Mouse (Mus musculus) forebrain, embryonic 11.5 days (tissue): ENCODE data around the gene Dtl. TPM values are rescaled to one million over a fixed set of nuclear protein-coding genes. Genes with fewer than 3 reads are reported as not detected.

Experiments used
- ATAC-seq: fragments of 200-750 bp; cut with Nextera tagmentation; replicated peaks from 2 replicates; pipeline ENCODE4 v1.8.0; 2017; ENCODE audit warnings: moderate TSS enrichment; ENCODE audit not compliant: low FRiP score
- DNase-seq: peaks from one replicate; pipeline ENCODE4 v3.0.0-alpha.2; 2017; ENCODE audit warnings: low spot score
- H3K27ac ChIP-seq: fragments of 300-500 bp; sonication (generic); 2 replicates; pipeline ENCODE4 v1.5.1; 2014; ENCODE audit warnings: low read depth, low read length
- H3K27me3 ChIP-seq: fragments of 300-500 bp; sonication (generic); 2 replicates; pipeline ENCODE4 v1.6.1; 2014; ENCODE audit warnings: mild to moderate bottlenecking, low read length, mixed read lengths; ENCODE audit not compliant: control insufficient read depth, insufficient read depth
- H3K36me3 ChIP-seq: fragments of 300-500 bp; sonication (generic); 2 replicates; pipeline ENCODE4 v1.6.1; 2014; ENCODE audit warnings: mild to moderate bottlenecking, low read length, moderate library complexity, mixed read lengths; ENCODE audit not compliant: control insufficient read depth, insufficient read depth
- H3K4me1 ChIP-seq: fragments of 300-500 bp; sonication (generic); replicated peaks from 2 replicates; pipeline ENCODE4 v1.6.1; 2014; ENCODE audit warnings: low read length, mixed read lengths; ENCODE audit not compliant: control insufficient read depth, insufficient read depth
- H3K4me2 ChIP-seq: fragments of 300-500 bp; sonication (generic); 2 replicates; pipeline ENCODE4 v1.6.1; 2014; ENCODE audit warnings: low read depth, mild to moderate bottlenecking, low read length, moderate library complexity, mixed read lengths; ENCODE audit not compliant: severe bottlenecking
- H3K4me3 ChIP-seq: fragments of 300-500 bp; sonication (generic); 2 replicates; pipeline ENCODE4 v1.5.1; 2014; ENCODE audit warnings: low read depth, low read length
- H3K9ac ChIP-seq: fragments of 300-500 bp; sonication (generic); 2 replicates; pipeline ENCODE4 v1.6.1; 2014; ENCODE audit warnings: low read length
- H3K9me3 ChIP-seq: fragments of 300-500 bp; sonication (generic); 2 replicates; pipeline ENCODE4 v1.6.1; 2016; ENCODE audit warnings: low read length, mixed read lengths; ENCODE audit not compliant: control insufficient read depth
- WGBS: fragments of 180-500 bp; shearing (Covaris S2); extraction: QIAGEN DNeasy Blood & Tissue Kit; methylation state at CpG from one replicate; pipeline ENCODE4 v1.1.7; 2014; 5-methylcytosine and 5-hydroxymethylcytosine counted together
- polyA plus RNA-seq: library from polyadenylated mRNA; unstranded; fragments of >200 nt; fragmentation: Nextera tagmentation; extraction: Ambion mirVana; gene quantifications from 2 replicates; pipeline ENCODE4 v1.2.1, GENCODE M21; 2014

Dtl gene
- polyA plus RNA-seq, 1 experiment from 2014 or later: 93.7 TPM

DNA sequence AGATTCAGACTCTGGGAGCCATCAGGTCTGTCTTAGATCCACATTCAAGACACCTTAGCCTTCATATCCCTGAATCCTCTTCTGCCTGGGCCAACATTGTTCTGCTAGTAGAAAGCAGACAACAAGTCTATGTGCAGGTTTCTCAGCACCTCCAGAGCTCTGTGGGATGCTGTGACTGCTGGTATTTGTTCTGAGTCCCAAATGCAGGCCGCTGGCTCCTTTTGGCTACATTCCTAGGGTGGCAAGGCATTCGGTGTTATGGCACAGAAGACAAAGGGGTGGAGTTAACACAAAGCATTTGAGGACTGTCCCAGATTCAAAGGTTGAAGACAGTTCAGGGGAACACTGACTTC lies 81.1 kb downstream of the Dtl start:
- 59% methylated on average over 2 of the region's 2 CpGs for WGBS
- no peaks in the 10 kb centered on the region for H3K9me3 ChIP-seq
- no peak overlapping the region for H3K27ac ChIP-seq
- no peaks in the 10 kb centered on the region for H3K36me3 ChIP-seq
- DNase-seq (no peak), ATAC-seq (no peak)
- H3K4me3 ChIP-seq: no peak overlapping the region
- H3K27me3 ChIP-seq: no peaks in the 10 kb centered on the region
- H3K4me1 ChIP-seq: no peaks in the 10 kb centered on the region
- no peak overlapping the region for H3K4me2 ChIP-seq
- no peak overlapping the region for H3K9ac ChIP-seq

DNA sequence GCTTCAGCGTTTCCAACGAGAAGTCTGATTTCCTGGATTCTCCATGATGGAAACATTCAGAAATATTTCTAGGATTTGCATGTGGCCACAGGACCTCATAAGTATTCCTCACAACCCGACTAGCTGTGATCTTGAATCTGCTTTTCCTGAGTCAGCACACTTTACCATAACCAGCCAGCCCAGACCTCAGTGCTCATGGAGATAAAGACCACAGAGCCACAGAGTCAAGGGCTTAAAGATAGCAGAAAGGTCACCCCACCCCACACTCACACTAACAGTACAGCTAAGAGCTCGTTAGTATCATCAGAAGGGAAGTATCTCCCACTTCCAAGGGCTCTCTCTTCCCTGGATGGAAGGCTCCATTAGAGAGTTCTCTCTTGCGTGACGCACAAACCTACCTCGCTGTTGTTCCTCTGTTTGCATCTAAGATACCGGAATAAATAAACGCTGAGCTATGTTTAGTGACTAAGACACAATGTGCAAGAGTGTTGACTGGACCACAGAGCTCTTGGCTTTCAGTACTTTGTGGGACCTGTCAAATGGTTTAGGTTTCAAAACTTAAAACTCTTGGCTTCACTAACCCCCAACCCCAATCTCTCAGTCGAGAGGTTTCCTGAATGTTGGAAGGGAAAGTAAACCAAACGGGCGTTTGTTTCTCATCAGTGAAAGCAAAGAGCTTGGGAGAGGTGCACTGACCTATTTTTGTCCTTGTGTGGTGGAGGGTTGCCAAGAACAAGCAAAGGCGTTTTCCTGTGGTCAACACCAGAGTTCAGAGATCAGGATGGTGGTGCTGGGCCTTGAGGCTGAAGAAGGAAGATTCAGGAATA lies 81.7 kb downstream of the Dtl start:
- Histone ChIP-seq H3K9ac (no peak overlapping the region), H3K27ac (no peak overlapping the region), H3K27me3 (no peaks in the 10 kb centered on the region), H3K4me3 (no peak overlapping the region), H3K4me1 (no peaks in the 10 kb centered on the region), H3K36me3 (no peaks in the 10 kb centered on the region), H3K4me2 (no peak overlapping the region), H3K9me3 (no peaks in the 10 kb centered on the region)
- whole genome bisulfite sequencing: 84% methylated on average over 13 of the region's 13 CpGs
- DNase-seq: no peak
- no peak for ATAC-seq

GRCm38 (mm10) chr1:191490446-191490845 lies 84.9 kb downstream of the Dtl start:
- Histone ChIP-seq H3K27ac (no peak overlapping the region), H3K4me2 (no peak overlapping the region), H3K9ac (no peak overlapping the region), H3K9me3 (no peaks in the 10 kb centered on the region), H3K36me3 (no peaks in the 10 kb centered on the region), H3K4me1 (no peaks in the 10 kb centered on the region), H3K27me3 (no peaks in the 10 kb centered on the region), H3K4me3 (no peak overlapping the region)
- 72% methylated on average over 7 of the region's 7 CpGs for WGBS
- DNase-seq: no peak
- ATAC-seq: no peak

Other genes with a start within 250 kb of the Dtl start
- 34.2 and 35.5 TPM in 2 replicates for gene Tmem206, start 249.6 kb downstream of the Dtl start, polyA plus RNA-seq
- 19.4 and 21.9 TPM in 2 replicates for gene Ppp2r5a, start 172.3 kb downstream of the Dtl start, polyA plus RNA-seq
- 78.2 and 83.7 TPM in 2 replicates for gene Ints7, start 92 bp upstream of the Dtl start, polyA plus RNA-seq
- gene Lpgat1, start 142.3 kb upstream of the Dtl start, polyA plus RNA-seq: 39.0 and 40.6 TPM in 2 replicates
- 55.6 and 59.5 TPM in 2 replicates for gene Nek2, start 245.9 kb upstream of the Dtl start, polyA plus RNA-seq